Mouse (Mus musculus): Measurements from ENCODE around the gene Fbxl14. TPM values are rescaled to one million over a fixed set of nuclear protein-coding genes. Genes with fewer than 3 reads are reported as not detected.

The Fbxl14 gene
- total RNA-seq, 2 experiments from 2014 or later, result 9.2 to 10.5 TPM

Other genes starting within 250 kb of the Fbxl14 start
- gene Cacna2d4, start 243.1 kb upstream of the Fbxl14 start, total RNA-seq (2015; ENCODE audit: low replicate concordance), result not detected in 2 replicates
- 0.14 TPM in 1 of 2 replicates, not detected in the other for gene Cacna2d4, start 243.1 kb upstream of the Fbxl14 start, total RNA-seq (2017; ENCODE audit: low replicate concordance)
- not detected in 2 replicates for gene Lrtm2, start 148.9 kb upstream of the Fbxl14 start, total RNA-seq (2015; ENCODE audit: low replicate concordance)
- gene Lrtm2, start 148.9 kb upstream of the Fbxl14 start, total RNA-seq (2017; ENCODE audit: low replicate concordance), result not detected in 2 replicates
- gene Adipor2, start 62.0 kb upstream of the Fbxl14 start, total RNA-seq (2015; ENCODE audit: low replicate concordance), result 29.2 and 29.7 TPM in 2 replicates
- 35.7 and 40.3 TPM in 2 replicates for gene Adipor2, start 62.0 kb upstream of the Fbxl14 start, total RNA-seq (2017; ENCODE audit: low replicate concordance)
- gene Wnt5b, start 64.7 kb downstream of the Fbxl14 start, total RNA-seq (2015; ENCODE audit: low replicate concordance), result not detected in 2 replicates
- not detected in 2 replicates for gene Wnt5b, start 64.7 kb downstream of the Fbxl14 start, total RNA-seq (2017; ENCODE audit: low replicate concordance)